Mouse (Mus musculus): ENCODE measurements around the gene AU040320. TPM values are rescaled to one million over a fixed set of nuclear protein-coding genes. Genes with fewer than 3 reads are reported as not detected.

Gene AU040320
- total and polyA plus RNA-seq, 2 experiments, result 8.9 to 13.0 TPM

DNA sequence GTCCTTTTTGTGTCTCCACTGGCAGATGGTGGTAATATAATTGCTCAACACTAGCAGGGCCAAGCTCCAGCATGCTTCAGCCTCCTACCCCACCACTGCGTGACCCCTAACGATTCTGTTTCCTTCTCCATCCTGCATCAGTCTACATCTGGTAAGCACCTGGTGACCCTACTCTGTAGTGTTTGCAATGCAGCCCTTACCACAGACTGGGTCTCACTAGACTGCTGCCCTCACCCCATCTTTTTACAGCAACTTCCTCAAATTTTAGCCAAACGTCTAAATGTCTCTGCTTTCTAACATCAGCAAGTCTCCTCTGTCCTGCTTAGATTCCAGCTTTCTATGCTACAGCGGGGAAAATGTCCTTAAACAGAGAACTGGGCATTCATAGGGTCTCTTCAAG is 17.5 kb downstream of the AU040320 start:
- Histone ChIP-seq H3K79me2 (ENCODE audit: control insufficient read depth, insufficient read depth, low read length) (peaks cover 5% of the 10 kb centered on the region; the same call in 1 of the 2 replicates), H3K4me1 (ENCODE audit: control insufficient read depth, insufficient read depth, low read length) (no peaks in the 10 kb centered on the region), H3K27ac (replicated peaks; ENCODE audit: insufficient read depth, low read depth, low read length) (no peak overlapping the region), H3K4me3 (ENCODE audit: insufficient read depth, low read depth, low read length) (no peak overlapping the region), H3K27me3 (ENCODE audit: control insufficient read depth, insufficient read depth, low read length) (no peaks in the 10 kb centered on the region), H3K9ac (ENCODE audit: low read depth, low read length) (no peak overlapping the region), H3K36me3 (ENCODE audit: control insufficient read depth, insufficient read depth, low read length) (peaks cover 2% of the 10 kb centered on the region; the same call in 1 of the 2 replicates)
- DNase-seq (ENCODE audit: extremely low read depth, low read depth, low spot score), result no peak
- 92% methylated on average over 4 of the region's 4 CpGs for WGBS
- TF ChIP-seq POLR2A (IDR thresholded peaks at IDR 0.05; ENCODE audit: extremely low read depth, insufficient read depth, low read length) (no peak), CTCF (IDR thresholded peaks at IDR 0.05; ENCODE audit: low read depth, low read length) (no peak)

DNA sequence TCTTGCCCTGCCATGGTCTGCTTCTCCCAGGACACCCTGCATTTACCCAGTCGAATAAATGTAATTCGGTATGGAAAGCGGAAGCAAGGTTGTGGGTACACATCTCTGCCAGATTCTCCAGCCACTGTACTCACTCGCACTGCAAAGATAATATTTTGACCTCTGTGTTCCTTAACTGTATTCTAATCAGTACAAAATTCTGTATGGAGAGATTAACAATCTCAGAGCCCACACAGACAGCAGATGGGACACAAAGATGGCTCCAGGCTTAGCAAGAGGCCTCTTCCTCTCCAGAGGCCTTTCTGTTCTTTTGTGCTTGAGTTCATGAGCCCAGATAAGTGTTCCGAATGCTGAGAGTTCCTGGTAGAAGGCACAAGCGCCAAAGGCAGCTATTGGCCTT is 20.5 kb downstream of the AU040320 start:
- Histone ChIP-seq H3K27me3 (ENCODE audit: control insufficient read depth, insufficient read depth, low read length) (no peaks in the 10 kb centered on the region), H3K79me2 (ENCODE audit: control insufficient read depth, insufficient read depth, low read length) (peaks cover 9% of the 10 kb centered on the region; the same call in 1 of the 2 replicates), H3K36me3 (ENCODE audit: control insufficient read depth, insufficient read depth, low read length) (peaks cover 2% of the 10 kb centered on the region; the same call in 1 of the 2 replicates), H3K4me3 (ENCODE audit: insufficient read depth, low read depth, low read length) (no peak overlapping the region), H3K4me1 (ENCODE audit: control insufficient read depth, insufficient read depth, low read length) (no peaks in the 10 kb centered on the region), H3K9ac (ENCODE audit: low read depth, low read length) (no peak overlapping the region), H3K27ac (replicated peaks; ENCODE audit: insufficient read depth, low read depth, low read length) (no peak overlapping the region)
- 90% methylated on average over 6 of the region's 6 CpGs for WGBS
- DNase-seq (ENCODE audit: extremely low read depth, low read depth, low spot score), result no peak
- TF ChIP-seq CTCF (IDR thresholded peaks at IDR 0.05; ENCODE audit: low read depth, low read length) (no peak), POLR2A (IDR thresholded peaks at IDR 0.05; ENCODE audit: extremely low read depth, insufficient read depth, low read length) (no peak)

DNA sequence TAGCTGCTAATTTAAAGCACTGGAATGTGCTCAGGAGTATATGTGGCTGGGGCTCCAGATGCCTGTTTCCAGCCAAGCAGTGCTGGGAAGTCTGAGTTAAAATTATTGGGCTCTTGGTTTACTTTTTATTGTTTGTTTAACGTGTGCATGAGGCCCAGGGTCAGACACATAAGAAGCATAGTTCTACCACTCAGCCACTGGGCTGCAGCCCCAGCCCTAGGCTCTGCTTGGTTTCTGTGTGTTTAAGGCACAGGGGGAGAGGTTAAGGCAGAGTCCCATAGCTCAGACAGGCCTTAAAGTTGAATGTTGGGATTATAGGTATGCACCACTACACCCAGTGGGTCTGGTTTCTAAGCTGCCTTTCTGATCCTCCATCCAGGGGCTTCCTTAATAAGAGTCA is 21.8 kb downstream of the AU040320 start:
- 29% methylated on average over 1 of the region's 1 CpGs for WGBS
- H3K79me2 ChIP-seq (ENCODE audit: control insufficient read depth, insufficient read depth, low read length), result peaks cover 5% of the 10 kb centered on the region; the same call in 1 of the 2 replicates
- H3K36me3 ChIP-seq (ENCODE audit: control insufficient read depth, insufficient read depth, low read length), result peaks cover 2% of the 10 kb centered on the region; the same call in 1 of the 2 replicates
- H3K4me3 ChIP-seq (ENCODE audit: insufficient read depth, low read depth, low read length), result no peak overlapping the region
- no peaks in the 10 kb centered on the region for H3K4me1 ChIP-seq (ENCODE audit: control insufficient read depth, insufficient read depth, low read length)
- no peak overlapping the region for H3K27ac ChIP-seq (replicated peaks; ENCODE audit: insufficient read depth, low read depth, low read length)
- H3K27me3 ChIP-seq (ENCODE audit: control insufficient read depth, insufficient read depth, low read length), result no peaks in the 10 kb centered on the region
- TF ChIP-seq CTCF (IDR thresholded peaks at IDR 0.05; ENCODE audit: low read depth, low read length) (no peak), POLR2A (IDR thresholded peaks at IDR 0.05; ENCODE audit: extremely low read depth, insufficient read depth, low read length) (no peak)
- DNase-seq (ENCODE audit: extremely low read depth, low read depth, low spot score), result no peak
- no peak overlapping the region for H3K9ac ChIP-seq (ENCODE audit: low read depth, low read length)

DNA sequence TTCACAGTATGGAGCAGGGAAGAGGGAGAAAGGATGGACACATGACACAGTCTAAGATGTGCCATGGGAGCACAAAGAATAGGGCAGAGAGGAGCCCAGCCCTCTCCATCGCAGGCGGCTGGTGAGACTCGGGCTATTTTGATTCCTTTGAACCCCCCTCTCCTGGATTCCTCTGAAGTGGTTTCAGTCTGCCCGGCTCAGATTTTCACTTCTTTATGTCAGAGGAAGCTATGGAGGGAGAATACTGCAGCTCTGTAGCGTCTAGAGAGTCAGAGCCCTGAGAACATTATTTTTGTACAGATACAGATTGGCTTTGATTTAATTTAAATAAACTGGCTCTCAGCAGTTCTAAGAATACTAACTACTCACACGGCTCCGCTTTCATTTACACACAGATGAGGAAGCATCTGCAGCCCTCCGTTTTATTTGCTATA is 25.8 kb downstream of the AU040320 start:
- no peak for TF ChIP-seq CTCF (IDR thresholded peaks at IDR 0.05; ENCODE audit: low read depth, low read length)
- no peak for TF ChIP-seq POLR2A (IDR thresholded peaks at IDR 0.05; ENCODE audit: extremely low read depth, insufficient read depth, low read length)
- WGBS, result 89% methylated on average over 8 of the region's 8 CpGs
- DNase-seq (ENCODE audit: extremely low read depth, low read depth, low spot score), result no peak

DNA sequence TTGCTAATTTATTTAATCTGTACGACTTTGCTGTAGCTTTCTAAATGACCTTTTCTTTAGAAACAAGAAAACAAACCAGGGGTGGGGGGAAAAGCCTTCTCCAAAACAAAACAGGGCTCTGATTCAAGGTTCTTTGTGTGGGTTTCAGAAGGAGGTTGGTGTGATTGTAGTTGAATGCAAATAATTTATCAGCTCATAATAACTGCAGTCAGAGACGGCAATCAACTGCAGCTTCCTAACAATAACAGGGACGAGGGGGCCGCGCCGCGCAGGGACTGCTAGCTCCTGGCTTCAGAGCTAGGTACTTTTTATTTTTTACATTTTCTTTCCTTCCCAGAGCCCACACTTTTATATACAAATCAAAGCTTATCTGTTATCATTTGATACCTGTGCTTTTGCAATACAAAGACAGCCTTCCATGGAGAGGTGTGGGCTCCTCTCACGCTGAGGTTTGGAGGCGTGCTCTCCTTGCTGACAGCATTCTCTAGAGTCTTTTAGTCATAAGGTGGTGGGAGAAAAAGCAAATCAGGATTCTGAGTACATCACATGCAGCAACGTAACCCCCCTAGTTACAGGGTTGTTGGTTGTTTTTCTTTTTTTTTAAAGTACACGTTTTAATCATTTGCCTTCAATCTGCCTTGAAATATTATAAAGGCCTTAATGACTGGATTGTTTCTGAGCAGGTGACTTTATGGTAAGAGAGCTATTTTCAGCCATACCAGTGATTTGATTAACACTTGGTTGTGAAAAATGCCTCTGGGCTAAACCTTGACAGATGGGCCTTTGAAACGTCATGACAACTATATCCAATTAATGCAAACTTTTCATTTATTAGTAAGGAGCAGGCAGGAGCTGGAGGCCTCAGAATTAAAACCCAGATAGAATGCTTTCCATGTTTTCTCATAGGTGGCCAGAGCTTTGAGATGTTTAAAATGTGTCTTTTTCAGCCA is 26.8 kb downstream of the AU040320 start:
- WGBS, result 90% methylated on average over 12 of the region's 12 CpGs
- H3K9ac ChIP-seq (ENCODE audit: low read depth, low read length), result no peak overlapping the region

More for the DNA sequence above, 25.8 kb downstream of the AU040320 start:
- Histone ChIP-seq H3K36me3 (ENCODE audit: control insufficient read depth, insufficient read depth, low read length) (peaks cover 2% of the 10 kb centered on the region; the same call in 1 of the 2 replicates), H3K27ac (replicated peaks; ENCODE audit: insufficient read depth, low read depth, low read length) (no peak overlapping the region), H3K4me1 (ENCODE audit: control insufficient read depth, insufficient read depth, low read length) (no peaks in the 10 kb centered on the region), H3K9ac (ENCODE audit: low read depth, low read length) (no peak overlapping the region), H3K27me3 (ENCODE audit: control insufficient read depth, insufficient read depth, low read length) (no peaks in the 10 kb centered on the region), H3K4me3 (ENCODE audit: insufficient read depth, low read depth, low read length) (no peak overlapping the region), H3K79me2 (ENCODE audit: control insufficient read depth, insufficient read depth, low read length) (peaks cover 4% of the 10 kb centered on the region; the same call in 1 of the 2 replicates)

More for the DNA sequence above, 26.8 kb downstream of the AU040320 start:
- DNase-seq (ENCODE audit: extremely low read depth, low read depth, low spot score), result no peak
- Histone ChIP-seq H3K27ac (replicated peaks; ENCODE audit: insufficient read depth, low read depth, low read length) (no peak overlapping the region), H3K27me3 (ENCODE audit: control insufficient read depth, insufficient read depth, low read length) (no peaks in the 10 kb centered on the region), H3K4me1 (ENCODE audit: control insufficient read depth, insufficient read depth, low read length) (no peaks in the 10 kb centered on the region), H3K36me3 (ENCODE audit: control insufficient read depth, insufficient read depth, low read length) (no peaks in the 10 kb centered on the region), H3K79me2 (ENCODE audit: control insufficient read depth, insufficient read depth, low read length) (peaks cover 4% of the 10 kb centered on the region; the same call in 1 of the 2 replicates), H3K4me3 (ENCODE audit: insufficient read depth, low read depth, low read length) (no peak overlapping the region)
- no peak for TF ChIP-seq CTCF (IDR thresholded peaks at IDR 0.05; ENCODE audit: low read depth, low read length)
- TF ChIP-seq POLR2A (IDR thresholded peaks at IDR 0.05; ENCODE audit: extremely low read depth, insufficient read depth, low read length), result no peak

All from liver, adult 2 months (tissue).